Mouse (Mus musculus) adrenal gland, adult 18-20 months (tissue): ENCODE results near the gene Tbr1. TPM values are rescaled to one million over a fixed set of nuclear protein-coding genes. Genes with fewer than 3 reads are reported as not detected.

ENCODE experiments used
- DNase-seq, 2 experiments: peaks; one replicate each; pipeline ENCODE4 v3.0.0; 2021 to 2022; ENCODE audit warnings: low spot score in 2 of 2
- microRNA-seq, 2 experiments: library from miRNA; unstranded; fragments of <30 nt; microRNA quantifications; one replicate each; pipeline ENCODE4 v1.2.0; 2021; ENCODE audit warnings: borderline number of aligned reads in 2 of 2
- total RNA-seq, 2 experiments: library from RNA; stranded (reverse); gene quantifications; 1 replicate in 1 of 2; 2 replicates in 1 of 2; pipeline ENCODE4 v1.2.3; 2021

Gene Tbr1
- total RNA-seq, 2 experiments from 2014 or later, result not detected

DNA sequence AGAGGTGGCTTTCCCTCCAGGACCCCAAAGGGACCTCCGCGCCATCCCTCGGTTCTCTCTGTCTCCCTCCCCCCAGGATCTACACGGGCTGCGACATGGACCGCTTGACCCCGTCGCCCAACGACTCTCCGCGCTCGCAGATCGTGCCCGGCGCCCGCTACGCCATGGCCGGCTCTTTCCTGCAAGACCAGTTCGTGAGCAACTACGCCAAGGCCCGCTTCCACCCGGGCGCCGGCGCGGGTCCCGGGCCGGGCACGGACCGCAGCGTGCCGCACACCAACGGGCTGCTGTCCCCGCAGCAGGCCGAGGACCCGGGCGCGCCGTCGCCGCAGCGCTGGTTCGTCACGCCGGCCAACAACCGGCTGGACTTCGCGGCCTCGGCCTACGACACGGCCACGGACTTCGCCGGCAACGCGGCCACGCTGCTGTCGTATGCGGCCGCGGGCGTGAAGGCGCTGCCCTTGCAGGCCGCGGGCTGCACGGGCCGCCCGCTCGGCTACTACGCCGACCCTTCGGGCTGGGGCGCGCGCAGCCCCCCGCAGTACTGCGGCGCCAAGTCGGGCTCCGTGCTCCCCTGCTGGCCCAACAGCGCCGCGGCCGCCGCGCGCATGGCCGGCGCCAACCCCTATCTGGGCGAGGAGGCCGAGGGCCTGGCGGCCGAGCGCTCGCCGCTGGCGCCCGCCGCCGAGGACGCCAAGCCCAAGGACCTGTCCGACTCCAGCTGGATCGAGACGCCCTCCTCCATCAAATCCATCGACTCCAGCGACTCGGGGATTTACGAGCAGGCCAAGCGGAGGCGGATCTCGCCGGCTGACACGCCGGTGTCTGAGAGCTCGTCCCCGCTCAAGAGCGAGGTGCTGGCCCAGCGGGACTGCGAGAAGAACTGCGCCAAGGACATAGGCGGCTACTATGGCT, 9.0 kb downstream of the Tbr1 start:
- DNase-seq, result peak in 1 of 2 experiments; percentile 31

DNA sequence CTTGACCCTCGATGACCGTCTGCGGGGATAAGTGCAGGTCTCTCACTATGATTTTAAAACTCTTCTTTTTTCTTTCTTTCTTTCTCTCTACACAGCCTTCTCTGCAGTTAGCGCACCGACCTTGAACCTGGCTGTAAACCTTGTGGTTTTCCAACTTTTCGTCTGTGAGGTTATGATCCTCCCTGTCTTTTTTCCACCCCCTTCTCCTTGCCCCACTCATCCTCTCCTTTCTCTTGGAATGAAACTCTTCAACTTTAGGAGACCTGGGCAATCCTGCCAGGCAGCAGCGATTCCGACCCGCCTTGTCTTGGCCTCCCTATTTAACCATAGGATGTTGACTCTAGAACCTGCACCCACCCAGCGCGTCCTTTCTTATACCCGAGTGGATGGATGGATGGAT, 9.8 kb downstream of the Tbr1 start:
- no peak for DNase-seq

DNA sequence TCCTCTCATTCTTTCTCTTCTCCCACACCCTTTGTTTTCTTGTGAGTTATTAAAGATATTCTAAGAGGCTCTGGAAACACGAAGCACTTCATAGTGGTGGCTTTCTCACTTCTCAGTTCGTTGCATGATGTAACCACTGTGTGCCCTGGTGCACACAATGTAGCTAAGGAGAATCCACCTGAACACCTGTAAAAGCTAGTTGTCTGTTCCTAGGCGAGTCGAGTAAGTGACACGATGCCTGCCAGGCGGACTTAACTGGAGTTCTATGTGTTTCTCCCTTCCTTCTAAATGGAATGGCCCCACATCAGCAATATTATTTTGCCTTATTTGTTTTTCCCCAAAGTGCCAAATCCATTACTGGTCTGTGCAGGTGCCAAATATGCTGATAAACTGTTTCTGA, 10.4 kb downstream of the Tbr1 start:
- DNase-seq, result no peak

DNA sequence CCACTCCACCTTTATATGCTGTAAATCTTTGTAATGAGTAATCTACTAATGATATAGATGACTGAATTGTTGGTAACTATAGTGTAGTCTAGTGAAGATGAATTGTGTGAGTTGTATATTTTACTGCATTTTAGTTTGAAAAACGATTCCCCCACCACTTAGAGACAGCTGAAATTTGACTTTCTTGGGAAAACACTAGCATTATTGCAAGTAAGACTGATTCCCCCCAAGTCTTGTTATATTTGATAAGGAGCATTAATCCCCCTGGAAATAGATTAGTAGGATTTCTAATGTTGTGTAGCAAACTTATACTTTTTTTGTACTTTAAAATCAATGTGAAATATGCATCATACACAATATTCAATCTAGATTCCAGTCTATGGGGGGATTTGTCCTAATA, 10.8 kb downstream of the Tbr1 start:
- DNase-seq, result no peak

DNA sequence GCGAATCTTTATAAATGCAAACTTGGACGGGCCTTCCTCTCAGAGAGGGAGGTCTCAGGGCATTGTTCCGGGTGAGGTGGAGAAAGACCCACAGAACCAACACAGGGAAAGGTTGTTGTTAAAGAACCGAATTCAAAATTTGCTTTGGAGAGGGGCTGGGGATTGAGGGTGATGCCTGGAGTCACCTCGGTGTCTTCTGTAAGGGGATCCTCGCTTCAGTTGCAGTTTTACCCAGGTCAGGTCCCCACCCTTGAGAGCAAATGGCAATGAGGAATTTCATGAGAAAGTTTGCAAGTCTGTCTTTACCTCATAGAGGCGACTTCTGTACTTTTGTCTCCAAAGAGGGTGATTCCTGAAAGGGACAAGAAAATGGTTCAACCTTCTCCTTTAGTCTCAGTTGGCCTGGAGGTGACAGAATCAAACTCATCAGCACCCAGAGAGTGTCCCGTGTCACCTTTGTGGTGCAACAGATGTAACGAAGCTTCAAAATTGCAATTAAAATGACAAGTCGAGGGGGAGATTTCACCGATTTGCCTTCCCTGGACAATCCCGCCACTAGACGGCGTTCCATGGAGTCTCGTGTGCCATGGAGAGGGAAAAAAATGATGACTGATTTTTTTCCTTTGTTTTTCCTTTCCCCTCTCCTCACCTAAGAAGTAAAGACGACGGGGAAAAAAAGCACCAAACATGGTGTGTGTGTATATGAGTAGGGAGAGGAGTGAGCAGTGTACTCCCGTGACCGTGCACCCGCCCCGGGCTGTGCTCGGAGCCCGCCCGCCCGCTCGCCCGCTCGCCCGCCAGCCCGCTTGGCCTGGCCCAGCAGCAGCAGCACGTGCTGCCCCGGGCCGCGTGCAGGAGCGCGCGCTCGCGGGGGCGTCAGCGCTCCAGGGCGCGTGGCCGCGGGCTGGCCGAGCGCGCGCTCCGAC, 12.1 kb downstream of the Tbr1 start:
- no peak for DNase-seq

DNA sequence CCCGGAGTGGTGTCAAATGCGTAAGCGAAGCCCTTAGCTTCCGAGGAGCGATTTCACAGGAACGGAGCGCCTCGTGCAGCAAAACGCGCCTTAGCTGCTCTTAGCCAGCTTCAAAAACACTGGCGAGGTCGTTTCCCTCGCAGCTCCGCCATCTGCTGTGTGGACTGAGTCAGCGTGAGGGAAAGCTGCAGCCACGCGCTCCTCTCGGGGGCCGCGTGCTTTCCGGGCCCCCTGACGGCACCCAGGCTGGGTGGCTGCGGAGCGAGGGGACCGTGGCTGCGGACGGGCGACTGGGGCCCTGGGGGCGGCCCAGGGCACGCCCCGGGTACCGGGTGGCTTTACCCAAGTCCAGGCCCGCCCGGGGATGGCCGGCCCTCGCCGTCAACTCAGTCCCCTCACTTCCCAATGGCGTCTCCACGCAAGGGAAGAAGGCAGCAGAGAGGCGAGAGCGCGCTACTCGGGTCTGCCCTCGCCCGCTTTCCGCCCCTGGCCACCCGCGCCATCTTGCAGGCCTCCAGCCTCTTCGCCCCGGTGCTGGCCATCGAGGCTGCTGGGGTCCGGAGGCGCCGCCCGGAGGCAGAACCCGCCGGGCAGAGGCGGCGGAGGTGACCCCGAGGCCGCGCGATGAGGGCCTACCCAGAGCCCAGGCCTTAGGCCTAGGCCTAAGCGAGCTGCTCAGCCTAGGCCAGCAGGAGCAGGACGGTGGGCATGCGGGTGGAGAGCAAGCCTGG, 13.0 kb downstream of the Tbr1 start:
- DNase-seq, result no peak

DNA sequence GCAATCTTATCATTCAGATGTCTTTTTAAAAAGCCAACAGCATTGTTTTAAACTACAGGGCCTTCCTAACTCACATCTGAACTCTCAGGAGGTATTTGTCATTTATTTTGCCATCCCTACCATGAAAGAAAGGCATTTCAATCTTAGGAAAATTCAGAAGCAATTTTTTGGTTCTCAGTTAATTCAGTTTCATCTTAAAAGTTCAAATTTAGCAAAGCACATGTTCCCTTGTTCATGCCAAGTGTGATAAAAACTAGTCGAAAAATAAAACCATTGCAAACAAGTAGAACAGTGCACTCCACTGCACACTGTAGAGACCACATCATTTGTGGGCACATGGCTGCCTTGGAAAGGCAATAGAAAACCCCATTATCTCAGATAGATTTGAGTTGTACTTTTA, 15.5 kb downstream of the Tbr1 start:
- no peak for DNase-seq

DNA sequence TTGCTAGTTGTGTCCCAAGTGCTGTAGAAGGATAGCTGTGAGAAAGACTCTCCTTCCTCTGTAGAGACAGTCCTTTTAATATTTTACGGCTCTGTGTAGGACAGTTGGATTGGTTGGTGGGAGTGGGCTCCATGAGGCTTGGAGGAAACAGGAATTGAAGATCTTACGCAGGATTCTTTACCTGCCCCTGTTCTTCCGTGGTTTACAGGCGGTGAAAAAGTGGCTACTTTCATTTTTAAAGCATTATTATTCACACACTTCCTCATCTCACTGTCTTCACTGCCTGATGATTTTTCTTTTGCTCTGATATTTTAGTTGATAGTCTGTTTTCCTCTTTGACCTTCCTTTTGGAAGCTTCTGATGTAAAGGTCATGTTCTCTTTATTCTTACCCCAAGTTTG, 17.5 kb downstream of the Tbr1 start:
- DNase-seq, result no peak

DNA sequence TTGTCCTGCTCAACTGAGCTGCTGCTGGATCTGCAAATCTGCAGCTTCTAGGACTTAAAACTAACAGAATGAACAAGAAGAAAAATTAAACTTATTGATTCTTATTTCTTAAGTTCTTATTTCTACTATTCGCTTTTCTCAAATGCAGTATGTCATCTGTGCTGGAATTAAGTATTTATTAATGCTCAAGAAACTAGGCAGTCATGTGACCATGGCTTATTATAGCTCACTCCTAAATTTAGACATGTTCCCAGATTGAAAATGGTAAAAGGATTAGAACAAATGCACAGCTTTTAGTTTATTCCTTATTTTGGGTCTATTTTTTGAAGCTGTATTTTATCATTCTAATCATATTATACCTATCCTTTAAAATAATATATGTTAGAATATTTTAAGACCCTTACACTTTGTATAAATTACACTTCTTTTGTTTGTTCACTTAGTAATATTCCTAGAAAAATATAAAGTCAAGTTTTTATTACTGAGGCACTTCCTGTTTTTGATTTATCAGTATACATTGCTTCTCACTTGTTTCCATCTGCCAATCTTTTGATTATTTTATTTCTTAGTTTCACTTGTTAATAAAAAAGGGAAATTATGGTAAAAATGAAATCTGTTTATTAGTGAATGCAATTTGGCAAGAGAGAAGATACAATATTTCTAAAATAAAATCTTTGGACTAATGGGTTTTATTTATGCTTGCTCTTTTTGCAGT, 20.9 kb downstream of the Tbr1 start:
- no peak for DNase-seq

DNA sequence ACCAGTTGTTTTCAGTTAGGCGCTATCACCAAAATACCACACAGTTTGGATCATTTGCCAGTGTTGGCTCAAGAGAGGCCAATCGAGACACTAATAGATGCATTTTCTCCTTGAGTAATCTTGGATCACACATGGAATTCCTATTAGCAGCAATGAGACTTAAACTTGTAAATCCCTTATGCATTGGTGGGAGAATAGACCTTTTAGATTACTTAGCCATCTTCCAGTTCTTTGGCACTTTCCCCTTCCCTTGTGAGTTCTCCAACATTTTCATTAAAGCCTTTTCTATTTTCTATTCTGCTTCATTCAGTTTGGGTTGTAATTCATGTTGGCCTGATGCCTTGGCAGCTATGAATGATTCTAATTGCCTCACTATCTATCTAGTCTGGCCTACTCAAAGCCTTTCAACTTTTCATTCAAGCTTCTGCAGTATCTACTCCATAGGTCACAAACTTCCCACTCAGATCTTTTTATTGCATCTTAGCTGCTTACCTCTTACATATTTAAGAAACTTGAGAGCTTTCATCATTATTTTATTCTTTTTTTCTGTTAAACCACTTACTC, 34.6 kb downstream of the Tbr1 start:
- DNase-seq, result no peak

Small RNA genes lying within 50 kb of the gene (microRNA-seq; reads per million reads assigned to microRNA genes)
- gene Gm22403, result 0 reads per million in 2 experiments

Other genes starting within 250 kb of the Tbr1 start
- gene Tank, start 224.3 kb upstream of the Tbr1 start, total RNA-seq, result 10 to 100 TPM; 33.6 to 45.2 TPM
- 100 to 1,000 TPM in 1 of 2 experiments, 10 to 100 TPM in 1; 80.6 to 106 TPM for gene Psmd14, start 91.2 kb upstream of the Tbr1 start, total RNA-seq
- gene Slc4a10, start 243.5 kb downstream of the Tbr1 start, total RNA-seq, result 1 to 10 TPM; 3.9 to 4.5 TPM